Mouse (Mus musculus): Measurements from ENCODE around the gene Tmem41a.

Gene Tmem41a

DNA sequence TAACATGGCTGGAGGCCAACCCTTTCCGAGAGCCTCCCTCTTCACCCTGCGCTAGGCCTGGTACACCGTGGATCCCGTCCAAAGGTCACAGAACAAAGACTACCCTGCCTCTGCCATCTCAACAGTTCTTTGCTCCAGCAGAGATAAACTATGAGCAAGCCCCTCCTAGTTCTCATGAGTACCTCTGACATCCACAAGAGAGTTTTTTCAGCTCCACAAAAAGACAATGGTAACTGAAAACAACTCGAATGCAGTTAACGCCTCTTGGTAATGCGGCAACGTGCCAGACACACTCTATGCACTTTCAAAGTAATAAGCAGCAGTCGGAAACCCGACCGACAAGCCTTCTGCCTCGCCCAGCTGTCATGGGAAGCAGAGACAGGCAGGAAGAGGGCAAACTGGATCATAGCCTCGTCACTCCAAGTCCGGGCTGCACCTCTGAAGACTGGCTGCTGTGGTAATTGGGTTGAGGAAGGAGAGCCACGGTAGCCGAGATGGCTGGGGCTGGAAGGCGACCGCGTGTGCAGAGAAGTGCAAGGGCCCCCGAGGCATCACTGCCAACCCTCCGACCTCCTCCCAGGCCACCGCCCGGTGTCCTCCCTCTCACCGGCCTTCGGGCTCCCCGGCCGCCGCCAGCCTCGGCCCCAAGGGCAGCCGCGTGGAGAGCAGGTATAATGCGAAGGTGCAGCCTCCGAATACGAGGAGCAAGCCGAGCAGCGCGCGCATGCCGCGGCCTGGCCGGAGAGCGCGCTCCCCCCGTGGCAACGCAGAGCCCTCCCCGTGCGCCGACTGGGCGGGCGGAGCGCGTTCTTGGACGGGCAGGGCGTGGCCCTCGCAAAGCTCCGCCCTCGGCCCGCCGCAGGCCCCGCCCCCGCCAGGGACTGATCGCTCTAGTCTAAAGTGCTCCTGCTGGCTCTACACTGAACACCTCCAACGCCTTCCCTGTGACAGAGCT is at the start of gene Tmem41a:
Gene Tmem41a, minus strand, starts transcription at position 792 of the 955 bp plus-strand sequence.
- TF ChIP-seq GATA4 (IDR thresholded peaks at IDR 0.05; ENCODE audit: insufficient replicate concordance, low read length), result no peak

- TF ChIP-seq GATA4 (IDR thresholded peaks at IDR 0.05; ENCODE audit: insufficient replicate concordance, low read length), result no peak
Measured at GRCm38 (mm10) chr16:21996402-21996801, 49.0 kb upstream of the Tmem41a start.

GRCm38 (mm10) chr16:21995304-21995703 is 48.0 kb upstream of the Tmem41a start, which contains the start of gene Liph:
Liph (minus strand) TSS chr16:21995663.
- no peak for TF ChIP-seq GATA4 (IDR thresholded peaks at IDR 0.05; ENCODE audit: insufficient replicate concordance, low read length)

DNA sequence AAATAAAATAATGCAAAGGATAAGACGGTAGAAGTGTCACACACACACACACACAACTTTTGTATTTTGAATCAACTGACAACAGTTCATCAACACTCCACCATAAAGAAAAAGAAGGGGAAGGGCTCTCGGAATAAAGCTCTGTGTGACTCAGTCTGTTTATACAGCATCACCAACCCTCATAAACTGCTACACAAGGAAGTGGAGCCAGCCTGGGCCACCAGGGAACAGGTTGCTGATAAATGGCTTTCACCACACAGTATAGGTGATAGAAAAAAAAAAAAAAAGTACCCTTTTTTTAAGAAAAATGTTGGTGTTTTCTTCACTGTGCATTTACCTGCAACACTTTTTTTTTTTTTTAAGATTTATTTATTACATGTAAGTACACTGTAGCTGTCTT is 44.4 kb upstream of the Tmem41a start:
- TF ChIP-seq GATA4 (IDR thresholded peaks at IDR 0.05; ENCODE audit: insufficient replicate concordance, low read length), result no peak

GRCm38 (mm10) chr16:21987956-21988355 is 40.6 kb upstream of the Tmem41a start:
- TF ChIP-seq GATA4 (IDR thresholded peaks at IDR 0.05; ENCODE audit: insufficient replicate concordance, low read length), result no peak

DNA sequence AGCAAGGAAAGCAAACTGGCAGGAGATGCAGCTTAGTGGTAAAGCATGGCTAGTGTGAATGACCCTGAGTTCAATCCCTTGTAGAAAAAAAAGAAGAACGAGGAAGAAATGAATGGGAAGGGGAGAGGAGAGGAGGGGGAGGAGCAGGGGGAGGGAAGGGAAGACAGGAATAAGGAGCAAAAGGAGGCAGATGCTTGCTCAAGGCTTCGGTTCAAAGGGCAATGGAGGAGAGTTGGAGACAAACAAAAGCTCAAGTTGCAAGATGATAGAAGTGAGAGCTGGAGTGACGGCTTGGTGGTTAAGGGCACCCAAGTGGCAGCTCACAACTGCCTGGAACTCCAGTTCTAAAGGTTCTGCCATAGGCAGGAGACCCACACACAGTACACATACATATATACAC is 38.8 kb upstream of the Tmem41a start:
- no peak for TF ChIP-seq GATA4 (IDR thresholded peaks at IDR 0.05; ENCODE audit: insufficient replicate concordance, low read length)

DNA sequence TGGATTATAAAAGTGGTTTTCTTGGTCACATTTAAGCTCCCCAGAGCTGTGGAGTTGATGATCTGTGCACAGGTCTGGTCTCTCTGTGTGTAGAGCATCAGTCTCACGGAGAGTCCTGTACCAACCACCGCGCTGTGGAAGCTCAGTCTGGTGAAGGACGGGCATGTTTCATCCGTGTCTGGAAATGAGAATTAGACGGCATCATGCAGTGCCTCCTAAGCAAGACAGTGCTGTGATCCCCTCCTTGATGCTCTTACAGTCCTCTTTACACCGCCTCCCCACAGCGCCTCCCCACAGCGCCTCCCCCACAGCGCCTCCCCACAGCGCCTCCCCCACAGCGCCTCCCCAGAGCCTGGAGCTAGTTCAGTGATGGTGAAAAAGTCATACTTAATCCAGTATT is 36.7 kb upstream of the Tmem41a start:
- TF ChIP-seq GATA4 (IDR thresholded peaks at IDR 0.05; ENCODE audit: insufficient replicate concordance, low read length), result no peak

GRCm38 (mm10) chr16:21983581-21983980 is 36.2 kb upstream of the Tmem41a start:
- TF ChIP-seq GATA4 (IDR thresholded peaks at IDR 0.05; ENCODE audit: insufficient replicate concordance, low read length), result no peak

DNA sequence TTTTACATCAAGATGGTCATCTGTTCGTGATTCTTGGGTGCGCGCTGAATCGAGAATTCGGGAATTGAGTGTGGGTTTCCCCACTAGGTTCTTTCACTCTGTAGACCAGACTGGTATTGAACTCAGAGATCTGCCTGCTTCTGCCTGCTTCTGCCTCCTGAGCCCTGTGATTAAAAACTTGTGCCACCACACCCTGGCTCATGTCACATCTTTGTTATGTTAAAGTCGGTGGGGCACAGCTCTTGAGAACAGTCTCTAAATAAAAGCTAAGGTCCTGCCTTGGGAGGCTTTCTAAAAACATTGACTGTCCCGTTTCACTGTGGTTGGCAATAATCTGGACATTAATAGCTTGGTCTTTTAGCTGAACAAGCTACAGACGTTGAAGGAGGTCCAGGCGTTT is 35.8 kb upstream of the Tmem41a start:
- TF ChIP-seq GATA4 (IDR thresholded peaks at IDR 0.05; ENCODE audit: insufficient replicate concordance, low read length), result no peak

- TF ChIP-seq GATA4 (IDR thresholded peaks at IDR 0.05; ENCODE audit: insufficient replicate concordance, low read length), result no peak
Measured at GRCm38 (mm10) chr16:21977347-21977746, 30.0 kb upstream of the Tmem41a start.

DNA sequence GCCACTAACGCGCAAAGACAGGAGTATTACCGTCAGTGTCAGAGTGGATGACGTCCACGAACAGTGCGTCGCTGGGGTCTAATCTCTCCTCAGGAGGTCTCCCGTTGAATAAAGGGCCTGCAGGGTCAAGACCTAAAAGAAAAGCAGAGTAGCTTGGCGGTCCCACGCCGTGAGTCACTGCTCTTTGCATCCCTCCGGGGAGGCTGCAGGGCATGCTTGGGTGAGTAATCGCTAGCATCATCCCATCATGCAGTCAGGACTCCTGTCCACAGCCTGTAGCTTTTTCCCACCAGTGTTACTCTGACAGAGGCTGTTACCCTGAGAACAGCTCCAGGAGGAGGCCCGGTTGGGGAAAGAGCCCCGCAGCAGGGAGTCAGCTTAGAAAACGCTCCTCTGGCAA is 28.9 kb upstream of the Tmem41a start:
- TF ChIP-seq GATA4 (IDR thresholded peaks at IDR 0.05; ENCODE audit: insufficient replicate concordance, low read length), result no peak

DNA sequence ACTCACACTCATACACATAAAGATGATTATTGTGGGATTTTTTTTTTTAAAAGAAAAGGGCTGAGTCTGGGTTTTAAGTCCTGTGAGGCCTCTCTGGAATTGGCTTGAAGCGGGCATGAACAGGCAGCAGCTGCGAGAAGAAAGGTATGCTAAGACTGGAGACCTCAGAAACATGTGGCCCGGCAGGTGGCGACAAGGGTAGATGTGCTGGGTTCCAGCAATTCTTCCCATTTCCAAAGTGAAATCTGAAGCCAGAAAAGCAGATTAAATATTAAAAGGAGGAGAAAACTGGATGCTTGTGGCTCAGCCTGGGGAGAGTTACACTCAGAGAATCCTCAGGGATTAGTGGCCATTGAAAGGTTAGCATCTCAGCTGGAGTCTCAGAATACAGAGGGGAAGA is 24.1 kb upstream of the Tmem41a start:
- no peak for TF ChIP-seq GATA4 (IDR thresholded peaks at IDR 0.05; ENCODE audit: insufficient replicate concordance, low read length)

GRCm38 (mm10) chr16:21970536-21970935 is 23.2 kb upstream of the Tmem41a start:
- no peak for TF ChIP-seq GATA4 (IDR thresholded peaks at IDR 0.05; ENCODE audit: insufficient replicate concordance, low read length)

- no peak for TF ChIP-seq GATA4 (IDR thresholded peaks at IDR 0.05; ENCODE audit: insufficient replicate concordance, low read length)
Measured at GRCm38 (mm10) chr16:21969874-21970273, 22.5 kb upstream of the Tmem41a start.

DNA sequence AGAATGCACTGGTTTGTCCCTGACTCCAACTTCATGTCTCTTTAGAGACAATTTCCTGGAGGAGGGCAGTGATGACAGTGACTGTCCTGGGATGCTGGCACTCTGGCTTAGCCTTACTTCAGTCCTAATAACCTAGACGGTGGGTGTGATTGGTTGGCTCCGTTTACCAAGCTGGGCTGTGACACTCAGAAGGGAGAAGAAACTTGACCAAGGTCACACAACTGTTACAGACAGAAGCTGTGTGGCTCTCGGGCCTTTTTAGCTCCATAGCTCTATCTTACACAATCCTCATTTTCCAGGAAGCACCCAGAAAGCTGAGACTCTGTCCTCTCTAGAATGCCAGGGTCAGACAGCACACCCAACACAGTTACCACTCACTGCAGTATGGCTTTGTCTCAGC is 18.2 kb upstream of the Tmem41a start:
- TF ChIP-seq GATA4 (IDR thresholded peaks at IDR 0.05; ENCODE audit: insufficient replicate concordance, low read length), result no peak

DNA sequence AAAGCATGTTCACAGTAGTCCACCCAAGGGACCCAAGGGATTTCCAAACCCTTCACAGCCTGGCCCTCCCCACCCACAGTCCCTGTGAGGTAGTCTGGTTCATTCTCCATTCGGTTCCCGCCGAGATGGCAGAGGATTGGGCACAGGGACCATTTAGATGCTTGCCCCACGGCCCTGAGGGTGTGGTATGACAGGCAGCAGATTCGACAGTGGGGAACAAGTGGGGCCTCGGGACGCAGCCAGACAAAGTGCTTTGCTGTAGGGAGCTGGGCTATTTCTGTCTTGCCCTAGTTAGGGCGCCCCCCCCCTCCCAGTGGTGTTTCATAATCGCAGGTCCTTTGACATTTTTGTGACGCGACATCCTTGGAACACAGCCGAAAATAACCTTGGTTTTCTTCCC is 8.2 kb upstream of the Tmem41a start:
- TF ChIP-seq GATA4 (IDR thresholded peaks at IDR 0.05; ENCODE audit: insufficient replicate concordance, low read length), result no peak

DNA sequence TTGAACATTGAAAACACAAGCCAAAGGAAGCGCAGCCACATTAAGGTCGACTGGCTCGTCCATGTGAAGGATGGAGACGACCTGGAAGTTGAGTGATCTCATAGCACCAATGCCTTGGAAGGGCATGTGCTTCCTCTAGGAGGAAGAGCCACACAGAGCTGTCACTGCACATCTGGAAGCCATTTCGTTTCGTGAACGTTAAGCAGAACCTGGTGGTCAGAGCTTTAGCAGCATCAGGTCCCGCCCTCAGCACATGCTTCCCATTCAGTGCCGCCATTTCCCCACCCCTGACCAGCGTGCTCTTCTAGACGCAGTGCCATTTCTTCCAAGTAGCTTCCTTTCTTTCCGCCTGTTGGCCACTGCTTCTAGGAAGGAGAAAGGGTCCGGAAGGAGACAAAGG is 18.9 kb downstream of the Tmem41a start:
- no peak for TF ChIP-seq GATA4 (IDR thresholded peaks at IDR 0.05; ENCODE audit: insufficient replicate concordance, low read length)

Measured in liver, adult (tissue).